Mouse (Mus musculus): ENCODE results near the gene Hoxd12. TPM values are rescaled to one million over a fixed set of nuclear protein-coding genes. Genes with fewer than 3 reads are reported as not detected.

Hoxd12 gene
- polyA plus RNA-seq, 1 experiment from 2014 or later = not detected

- Histone ChIP-seq H3K4me3 (ENCODE audit: low read length) (peak overlapping the region; percentile 39), H3K27ac (ENCODE audit: low read length) (no peak overlapping the region), H3K4me1 (replicated peaks; ENCODE audit: control insufficient read depth, insufficient read depth, low read length) (peaks cover 5% of the 10 kb centered on the region), H3K9me3 (ENCODE audit: control insufficient read depth, low read length) (no peaks in the 10 kb centered on the region), H3K4me2 (ENCODE audit: low read depth, low read length) (peak overlapping the region; percentile 51), H3K36me3 (ENCODE audit: control insufficient read depth, insufficient read depth, low read length) (no peaks in the 10 kb centered on the region), H3K9ac (ENCODE audit: low read length) (no peak overlapping the region), H3K27me3 (ENCODE audit: control insufficient read depth, insufficient read depth, low read depth, low read length) (peaks cover 82% of the 10 kb centered on the region)
- WGBS = 4% methylated on average over 20 of the region's 47 CpGs
- ATAC-seq (ENCODE audit: low read depth) = peak; percentile 36; the same call in 1 of the 2 replicates
Observed at GRCm38 (mm10) chr2:74655420-74655781, 19.4 kb upstream of the Hoxd12 start.

- no peak overlapping the region for H3K9ac ChIP-seq (ENCODE audit: low read length)
Observed at GRCm38 (mm10) chr2:74655821-74656631, 18.8 kb upstream of the Hoxd12 start.

DNA sequence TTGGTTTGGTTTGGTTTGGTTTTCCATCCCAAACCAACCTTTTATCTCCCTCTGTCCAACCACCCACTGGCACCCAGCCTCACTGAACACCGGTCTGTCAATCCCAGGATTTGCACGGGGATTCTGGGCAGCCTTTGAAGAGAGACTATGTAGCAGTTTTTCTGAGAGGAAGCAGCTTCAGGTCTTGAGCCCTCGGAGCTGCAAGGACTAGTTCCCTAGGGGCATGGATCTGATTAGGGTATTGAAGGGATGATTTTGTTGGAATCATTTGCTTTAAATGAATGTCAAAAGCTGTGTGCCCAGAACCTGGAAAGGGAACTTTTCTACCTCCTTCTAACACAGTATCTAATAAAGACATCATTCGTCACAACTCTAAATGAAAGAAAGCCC, 18.2 kb upstream of the Hoxd12 start:
- peaks cover 82% of the 10 kb centered on the region for H3K27me3 ChIP-seq (ENCODE audit: control insufficient read depth, insufficient read depth, low read depth, low read length)
- no peaks in the 10 kb centered on the region for H3K9me3 ChIP-seq (ENCODE audit: control insufficient read depth, low read length)
- no peak for ATAC-seq (ENCODE audit: low read depth)
- H3K4me3 ChIP-seq (ENCODE audit: low read length) = no peak overlapping the region
- H3K4me1 ChIP-seq (replicated peaks; ENCODE audit: control insufficient read depth, insufficient read depth, low read length) = peaks cover 5% of the 10 kb centered on the region
- H3K27ac ChIP-seq (ENCODE audit: low read length) = no peak overlapping the region
- WGBS = 6% methylated on average over 4 of the region's 4 CpGs
- H3K4me2 ChIP-seq (ENCODE audit: low read depth, low read length) = no peak overlapping the region
- H3K36me3 ChIP-seq (ENCODE audit: control insufficient read depth, insufficient read depth, low read length) = no peaks in the 10 kb centered on the region
- no peak overlapping the region for H3K9ac ChIP-seq (ENCODE audit: low read length)

More at GRCm38 (mm10) chr2:74655821-74656631, 18.8 kb upstream of the Hoxd12 start:
- H3K36me3 ChIP-seq (ENCODE audit: control insufficient read depth, insufficient read depth, low read length) = no peaks in the 10 kb centered on the region
- H3K27me3 ChIP-seq (ENCODE audit: control insufficient read depth, insufficient read depth, low read depth, low read length) = peaks cover 82% of the 10 kb centered on the region
- H3K4me2 ChIP-seq (ENCODE audit: low read depth, low read length) = peak overlapping the region; percentile 51
- peak overlapping the region; percentile 39 for H3K4me3 ChIP-seq (ENCODE audit: low read length)
- peak; percentile 31; the same call in 1 of the 2 replicates for ATAC-seq (ENCODE audit: low read depth)
- H3K9me3 ChIP-seq (ENCODE audit: control insufficient read depth, low read length) = no peaks in the 10 kb centered on the region
- H3K4me1 ChIP-seq (replicated peaks; ENCODE audit: control insufficient read depth, insufficient read depth, low read length) = peaks cover 5% of the 10 kb centered on the region
- WGBS = under 1% methylated on average over 60 of the region's 69 CpGs
- H3K27ac ChIP-seq (ENCODE audit: low read length) = no peak overlapping the region

GRCm38 (mm10) chr2:74657251-74658023, 17.4 kb upstream of the Hoxd12 start:
- no peak overlapping the region for H3K27ac ChIP-seq (ENCODE audit: low read length)
- no peaks in the 10 kb centered on the region for H3K36me3 ChIP-seq (ENCODE audit: control insufficient read depth, insufficient read depth, low read length)
- H3K4me2 ChIP-seq (ENCODE audit: low read depth, low read length) = no peak overlapping the region
- peaks cover 82% of the 10 kb centered on the region for H3K27me3 ChIP-seq (ENCODE audit: control insufficient read depth, insufficient read depth, low read depth, low read length)
- H3K9me3 ChIP-seq (ENCODE audit: control insufficient read depth, low read length) = no peaks in the 10 kb centered on the region
- ATAC-seq (ENCODE audit: low read depth) = no peak
- WGBS = 3% methylated on average over 62 of the region's 62 CpGs
- H3K4me3 ChIP-seq (ENCODE audit: low read length) = no peak overlapping the region
- peaks cover 5% of the 10 kb centered on the region for H3K4me1 ChIP-seq (replicated peaks; ENCODE audit: control insufficient read depth, insufficient read depth, low read length)
- H3K9ac ChIP-seq (ENCODE audit: low read length) = no peak overlapping the region

DNA sequence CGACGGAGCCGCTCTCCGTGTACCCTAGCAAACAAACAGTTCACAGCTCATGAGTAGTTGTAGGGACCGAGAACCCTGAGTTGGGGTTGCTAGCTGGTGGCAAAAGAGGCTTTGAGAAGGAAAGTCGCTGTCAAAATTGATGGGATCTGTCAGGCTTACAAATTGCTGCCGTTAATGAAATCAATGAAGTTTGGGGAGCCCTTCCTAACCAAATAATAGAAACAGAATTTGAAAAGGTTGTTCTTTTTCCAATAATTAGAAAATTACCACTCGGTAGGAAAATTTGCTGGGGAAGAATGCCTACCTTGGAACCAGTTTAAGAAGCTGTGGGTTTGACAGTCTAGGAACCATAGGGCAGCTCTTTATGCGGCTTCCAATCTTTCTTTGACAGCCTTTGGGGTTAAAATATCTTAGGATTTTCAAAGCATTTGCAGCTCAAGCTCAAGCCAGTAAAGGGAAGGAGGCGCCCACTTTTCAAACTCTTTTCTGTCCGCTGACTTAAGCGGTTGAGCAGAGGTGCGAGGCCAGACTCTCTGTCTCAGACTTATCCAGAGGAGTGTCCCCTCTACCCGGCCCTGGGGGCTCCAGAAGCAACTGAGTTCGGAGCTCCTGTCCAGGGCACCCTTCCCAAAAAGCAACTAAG, 16.7 kb upstream of the Hoxd12 start:
- 2% methylated on average over 15 of the region's 15 CpGs for WGBS
- no peak for ATAC-seq (ENCODE audit: low read depth)
- H3K4me2 ChIP-seq (ENCODE audit: low read depth, low read length) = no peak overlapping the region
- H3K27ac ChIP-seq (ENCODE audit: low read length) = no peak overlapping the region
- H3K4me1 ChIP-seq (replicated peaks; ENCODE audit: control insufficient read depth, insufficient read depth, low read length) = peaks cover 5% of the 10 kb centered on the region
- no peaks in the 10 kb centered on the region for H3K9me3 ChIP-seq (ENCODE audit: control insufficient read depth, low read length)
- H3K36me3 ChIP-seq (ENCODE audit: control insufficient read depth, insufficient read depth, low read length) = no peaks in the 10 kb centered on the region
- H3K4me3 ChIP-seq (ENCODE audit: low read length) = no peak overlapping the region
- H3K27me3 ChIP-seq (ENCODE audit: control insufficient read depth, insufficient read depth, low read depth, low read length) = peaks cover 86% of the 10 kb centered on the region
- H3K9ac ChIP-seq (ENCODE audit: low read length) = no peak overlapping the region

DNA sequence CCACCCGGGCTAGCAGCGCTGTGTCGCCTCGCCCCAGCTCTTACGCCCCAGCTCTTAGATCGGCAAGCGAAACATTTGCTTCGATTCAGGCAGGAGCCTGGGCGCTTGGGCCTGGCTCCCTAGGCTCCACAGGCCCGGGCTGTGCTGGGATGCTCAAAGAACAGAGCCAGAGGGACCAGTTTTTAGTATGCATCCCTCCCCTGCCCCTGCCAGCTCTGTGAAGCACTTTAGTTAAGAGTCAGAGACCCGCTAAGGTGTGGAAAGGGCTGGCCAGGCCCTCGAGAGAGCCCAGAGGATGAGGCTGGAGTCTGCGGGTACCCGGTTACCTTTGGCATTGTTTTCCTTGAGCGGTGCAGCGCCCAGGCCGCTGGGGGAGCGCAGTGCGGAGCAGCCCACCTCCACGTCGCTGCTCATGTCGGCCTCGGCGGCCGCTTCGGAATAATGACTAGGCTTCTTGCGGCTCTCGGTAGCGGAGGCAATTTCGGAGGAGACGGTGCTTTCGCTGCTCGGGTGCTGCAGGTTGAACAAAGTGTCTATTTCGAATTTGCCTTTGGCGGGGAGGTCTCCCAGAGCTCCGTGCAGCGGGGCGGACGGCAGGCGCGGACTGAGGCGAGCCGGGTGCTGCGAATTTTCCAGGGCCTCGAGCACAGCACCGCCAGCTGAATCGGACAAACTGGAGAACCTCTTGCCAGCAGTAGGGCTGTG, 16.0 kb upstream of the Hoxd12 start:
- H3K4me1 ChIP-seq (replicated peaks; ENCODE audit: control insufficient read depth, insufficient read depth, low read length) = peaks cover 5% of the 10 kb centered on the region
- H3K4me3 ChIP-seq (ENCODE audit: low read length) = no peak overlapping the region
- WGBS = 1% methylated on average over 47 of the region's 47 CpGs
- no peak overlapping the region for H3K9ac ChIP-seq (ENCODE audit: low read length)
- no peaks in the 10 kb centered on the region for H3K9me3 ChIP-seq (ENCODE audit: control insufficient read depth, low read length)
- ATAC-seq (ENCODE audit: low read depth) = no peak
- peaks cover 90% of the 10 kb centered on the region for H3K27me3 ChIP-seq (ENCODE audit: control insufficient read depth, insufficient read depth, low read depth, low read length)
- no peak overlapping the region for H3K27ac ChIP-seq (ENCODE audit: low read length)
- no peaks in the 10 kb centered on the region for H3K36me3 ChIP-seq (ENCODE audit: control insufficient read depth, insufficient read depth, low read length)
- H3K4me2 ChIP-seq (ENCODE audit: low read depth, low read length) = no peak overlapping the region

DNA sequence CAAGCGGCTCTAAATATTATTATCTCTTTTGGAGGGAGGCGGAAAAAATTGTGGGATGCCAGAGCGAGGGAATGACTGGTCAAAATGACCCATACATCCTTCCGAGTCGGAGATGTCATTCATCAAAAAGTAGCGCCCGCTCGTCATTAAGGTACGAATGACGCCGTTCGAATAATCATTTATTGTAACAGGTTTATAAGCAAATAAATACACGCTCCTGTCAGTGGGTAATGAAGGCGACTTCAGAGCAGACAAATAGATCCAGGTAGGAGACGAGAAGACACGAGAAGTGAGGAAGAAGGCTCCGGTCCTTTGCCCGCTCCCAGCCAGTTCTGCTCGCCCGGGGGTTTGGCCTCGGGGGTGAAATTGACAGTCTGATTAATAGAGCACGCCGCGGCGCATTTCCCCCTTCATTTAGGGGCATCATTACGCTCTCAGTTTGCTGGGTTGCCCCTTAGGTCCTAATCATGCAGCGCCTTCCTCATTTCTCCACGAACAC, 15.3 kb upstream of the Hoxd12 start, which contains the start of gene Evx2:
TSS of gene Evx2 (minus strand) at position 51 of the 499 bp plus-strand sequence.
- peaks cover 90% of the 10 kb centered on the region for H3K27me3 ChIP-seq (ENCODE audit: control insufficient read depth, insufficient read depth, low read depth, low read length)
- no peaks in the 10 kb centered on the region for H3K9me3 ChIP-seq (ENCODE audit: control insufficient read depth, low read length)
- H3K36me3 ChIP-seq (ENCODE audit: control insufficient read depth, insufficient read depth, low read length) = no peaks in the 10 kb centered on the region
- H3K4me2 ChIP-seq (ENCODE audit: low read depth, low read length) = no peak within 1 kb of the TSS
- H3K4me3 ChIP-seq (ENCODE audit: low read length) = no peak within 1 kb of the TSS
- no peak within 1 kb of the TSS for H3K27ac ChIP-seq (ENCODE audit: low read length)
- ATAC-seq (ENCODE audit: low read depth) = no peak
- 2% methylated on average over 28 of the region's 28 CpGs for WGBS
- H3K9ac ChIP-seq (ENCODE audit: low read length) = no peak within 1 kb of the TSS
- peaks cover 5% of the 10 kb centered on the region for H3K4me1 ChIP-seq (replicated peaks; ENCODE audit: control insufficient read depth, insufficient read depth, low read length)

- peak; percentile 23; the same call in 1 of the 2 replicates for ATAC-seq (ENCODE audit: low read depth)
- Histone ChIP-seq H3K9ac (ENCODE audit: low read length) (no peak overlapping the region), H3K4me3 (ENCODE audit: low read length) (no peak overlapping the region), H3K27ac (ENCODE audit: low read length) (no peak overlapping the region), H3K27me3 (ENCODE audit: control insufficient read depth, insufficient read depth, low read depth, low read length) (peaks cover 88% of the 10 kb centered on the region), H3K36me3 (ENCODE audit: control insufficient read depth, insufficient read depth, low read length) (no peaks in the 10 kb centered on the region), H3K4me1 (replicated peaks; ENCODE audit: control insufficient read depth, insufficient read depth, low read length) (peaks cover 3% of the 10 kb centered on the region), H3K9me3 (ENCODE audit: control insufficient read depth, low read length) (no peaks in the 10 kb centered on the region), H3K4me2 (ENCODE audit: low read depth, low read length) (no peak overlapping the region)
- WGBS = 3% methylated on average over 30 of the region's 30 CpGs
Observed at GRCm38 (mm10) chr2:74660421-74661375, 14.1 kb upstream of the Hoxd12 start.
